Mouse (Mus musculus) G1E (cell line): ENCODE data around the gene Arfgef2. TPM values are rescaled to one million over a fixed set of nuclear protein-coding genes. Genes with fewer than 3 reads are reported as not detected.

Source experiments
- ATAC-seq: 2 replicates; pipeline ENCODE4 v1.8.0; 2016; ENCODE audit warnings: mild to moderate bottlenecking; ENCODE audit not compliant: insufficient number of reproducible peaks, poor library complexity, low FRiP score, severe bottlenecking; ENCODE audit errors: extremely low read depth
- DNase-seq: peaks from one replicate; pipeline ENCODE4 v3.0.0; 2012; ENCODE audit warnings: low spot score
- H3K27me3 ChIP-seq: 2 replicates; pipeline ENCODE4 v1.6.1; 2012; ENCODE audit warnings: mild to moderate bottlenecking, low read length, inconsistent platforms; ENCODE audit not compliant: insufficient read depth
- H3K36me3 ChIP-seq: replicated peaks from 2 replicates; pipeline ENCODE3; 2012; ENCODE audit warnings: mild to moderate bottlenecking, inconsistent platforms
- H3K4me1 ChIP-seq: 2 replicates; pipeline ENCODE4 v1.6.1; 2012; ENCODE audit warnings: low read depth, low read length, inconsistent platforms, mixed read lengths; ENCODE audit not compliant: insufficient read depth
- H3K4me3 ChIP-seq: 2 replicates; pipeline ENCODE4 v1.5.1; 2012; ENCODE audit warnings: low read depth, mild to moderate bottlenecking, inconsistent platforms, low read length, moderate library complexity, mixed read lengths
- H3K9me3 ChIP-seq: replicated peaks from 2 replicates; pipeline ENCODE4 v1.6.1; 2012; ENCODE audit warnings: inconsistent platforms
- CTCF ChIP-seq: IDR thresholded peaks from 2 replicates; pipeline ENCODE4 v1.5.1; 2012; ENCODE audit warnings: low read depth, low read length, inconsistent platforms, mixed read lengths
- GATA1 ChIP-seq: IDR thresholded peaks from 2 replicates; pipeline ENCODE4 v1.6.1; 2012; ENCODE audit warnings: borderline replicate concordance, low read length, inconsistent platforms, mixed read lengths
- GATA2 ChIP-seq: IDR thresholded peaks from 2 replicates; pipeline ENCODE4 v1.6.1; 2012; ENCODE audit warnings: low read depth, low read length, inconsistent platforms, borderline replicate concordance
- POLR2AphosphoS5 ChIP-seq: IDR thresholded peaks from 2 replicates; pipeline ENCODE4 v1.6.1; 2012; ENCODE audit warnings: low read depth, low read length, inconsistent platforms; ENCODE audit not compliant: insufficient replicate concordance
- TAL1 ChIP-seq: conservative IDR thresholded peaks from 2 replicates; pipeline ENCODE4 v1.6.1; 2012; ENCODE audit warnings: low read depth, low read length, inconsistent platforms, mixed read lengths
- polyA plus RNA-seq: library from polyadenylated mRNA; stranded (reverse); fragments of >175 nt; gene quantifications from 2 replicates; pipeline ENCODE4 v1.2.3, GENCODE M21; 2012
- total RNA-seq, 2 experiments: library from RNA; stranded (forward) in 1 of 2; stranded (reverse) in 1 of 2; fragments of 200-1000 nt in 1 of 2; fragments of >200 nt in 1 of 2; fragmentation: Nextera tagmentation in 1 of 2; gene quantifications; 2 replicates each; pipeline ENCODE4 v1.2.3; 2014 to 2017

Gene Arfgef2
- total and polyA plus RNA-seq, 3 experiments, result 7.1 to 30.0 (median 26.9) TPM

DNA sequence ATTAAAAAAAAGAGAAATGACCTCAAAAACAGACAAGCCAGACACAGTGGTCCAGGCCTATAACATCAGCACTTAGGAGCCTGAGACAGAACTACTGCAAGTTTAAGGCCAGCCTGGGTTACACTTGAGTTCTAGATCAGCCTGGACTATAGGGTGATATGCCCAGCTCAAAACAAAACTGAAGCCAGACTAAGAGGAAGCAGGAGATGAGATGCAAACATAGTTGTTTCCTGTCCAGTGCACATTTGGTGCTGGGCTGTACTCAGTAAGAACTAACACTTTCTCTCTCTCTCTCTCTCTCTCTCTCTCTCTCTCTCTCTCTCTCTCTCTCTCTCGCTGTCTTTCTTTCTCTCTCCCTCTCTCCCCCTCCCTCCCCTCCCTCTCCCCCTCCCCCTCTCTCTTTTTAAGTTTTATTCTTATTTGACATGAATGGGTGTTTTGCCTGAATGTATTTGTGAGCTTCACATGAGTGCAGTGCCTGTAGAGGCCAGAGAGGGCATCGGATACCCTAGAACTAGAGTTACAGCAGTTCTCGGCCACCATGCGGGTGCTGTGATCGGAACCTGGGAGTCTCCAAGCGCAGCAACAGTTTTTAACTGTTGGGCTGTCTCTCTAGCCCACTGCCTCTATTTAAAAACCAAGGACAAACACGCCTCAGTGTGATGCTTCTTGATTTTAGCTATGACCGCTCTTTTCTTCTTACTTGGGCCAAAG is 95.6 kb downstream of the Arfgef2 start:
- TF ChIP-seq CTCF, result no peak
- no peak for TF ChIP-seq POLR2AphosphoS5
- no peak for TF ChIP-seq GATA1
- no peak for TF ChIP-seq TAL1
- Histone ChIP-seq H3K9me3 (no peaks in the 10 kb centered on the region; the same call in 1 of the 2 replicates), H3K27me3 (no peaks in the 10 kb centered on the region), H3K4me3 (no peak overlapping the region), H3K36me3 (peaks cover 25% of the 10 kb centered on the region), H3K4me1 (peaks cover 21% of the 10 kb centered on the region)
- DNase-seq (no peak), ATAC-seq (no peak)

DNA sequence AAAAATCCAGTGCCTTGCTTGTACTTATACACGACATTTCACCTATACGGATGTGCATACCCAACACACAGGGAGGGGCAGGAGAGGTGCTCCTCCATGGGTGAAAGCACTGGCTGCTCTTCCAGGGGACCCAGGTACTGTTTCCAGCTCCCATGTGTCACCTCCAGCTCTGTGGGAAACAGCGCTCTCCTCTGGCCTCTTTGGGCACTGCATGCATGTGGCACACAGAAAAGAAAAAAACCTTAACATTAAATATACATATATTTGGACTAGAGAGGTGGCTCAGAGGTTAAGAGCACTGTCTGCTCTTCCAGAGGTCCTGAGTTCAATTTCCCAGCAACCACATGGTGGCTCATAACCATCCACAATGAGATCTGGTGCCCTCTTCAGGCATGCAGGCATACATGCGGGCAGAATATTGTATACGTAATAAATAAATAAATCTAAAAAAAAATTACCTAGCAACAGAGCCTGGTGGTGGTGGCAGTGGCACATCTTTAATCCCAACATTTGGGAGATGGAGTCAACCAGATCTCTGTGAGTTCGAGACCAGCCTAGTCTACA is 98.4 kb downstream of the Arfgef2 start:
- no peak for DNase-seq
- H3K4me1 ChIP-seq, result peaks cover 37% of the 10 kb centered on the region
- peaks cover 17% of the 10 kb centered on the region for H3K36me3 ChIP-seq
- H3K27me3 ChIP-seq, result no peaks in the 10 kb centered on the region
- no peak overlapping the region for H3K4me3 ChIP-seq
- no peak for ATAC-seq
- no peaks in the 10 kb centered on the region; the same call in 1 of the 2 replicates for H3K9me3 ChIP-seq
- TF ChIP-seq CTCF (no peak), TAL1 (no peak), GATA1 (no peak), GATA2 (no peak), POLR2AphosphoS5 (no peak)

DNA sequence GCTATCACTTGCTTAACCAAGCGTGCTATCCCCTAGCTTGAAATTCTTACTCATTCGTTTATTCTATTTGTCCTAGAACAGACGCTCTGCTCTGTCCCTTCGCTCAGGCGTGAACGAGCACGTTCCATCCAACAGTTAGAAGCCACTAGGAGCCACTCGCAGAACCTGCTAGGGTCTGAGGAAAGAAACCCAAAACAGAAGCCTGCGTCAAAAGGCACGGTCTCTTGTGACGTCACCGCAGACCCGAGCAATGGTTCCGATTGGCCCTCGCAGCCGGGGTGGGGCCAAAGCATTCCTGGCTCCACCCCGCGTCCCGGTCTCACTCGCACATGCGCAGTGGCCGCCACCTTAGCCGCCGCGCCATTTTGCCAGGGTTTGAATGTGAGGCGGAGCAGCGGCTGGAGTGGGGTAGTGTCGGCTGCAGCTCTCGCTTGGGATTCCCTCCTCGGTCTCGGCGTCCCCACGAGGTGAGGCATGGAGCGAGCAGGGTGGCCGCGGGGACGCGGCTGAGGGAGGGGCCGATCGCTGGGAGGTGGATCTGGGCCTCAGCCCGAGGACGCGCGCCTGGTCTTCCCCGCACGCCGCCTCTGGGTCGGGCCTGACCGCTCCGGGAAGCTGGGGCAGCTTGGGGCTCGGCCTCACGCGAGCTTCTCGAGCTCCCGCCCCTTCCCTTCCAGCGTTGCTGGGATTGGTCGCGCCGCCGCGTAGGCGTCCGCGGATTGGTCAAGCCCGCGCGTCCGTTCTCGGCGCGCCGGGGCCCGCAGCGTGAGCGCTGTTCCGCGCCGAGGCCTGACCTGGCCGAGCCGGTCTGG is 100.5 kb downstream of the Arfgef2 start, which contains the start of gene Cse1l:
Gene Cse1l, plus strand, starts transcription at position 330 of the 812 bp plus-strand sequence.
- peak; percentile 93 for ATAC-seq
- Histone ChIP-seq H3K27me3 (no peaks in the 10 kb centered on the region), H3K9me3 (no peaks in the 10 kb centered on the region; the same call in 1 of the 2 replicates), H3K36me3 (peaks cover 34% of the 10 kb centered on the region), H3K4me1 (peaks cover 41% of the 10 kb centered on the region), H3K4me3 (peak within 1 kb of the TSS; percentile 91)
- no peak; the same call in 1 of the 2 replicates for TF ChIP-seq POLR2AphosphoS5
- no peak for TF ChIP-seq GATA1
- no peak for TF ChIP-seq TAL1
- TF ChIP-seq GATA2, result no peak
- no peak for TF ChIP-seq CTCF
- peak; percentile 92 for DNase-seq

DNA sequence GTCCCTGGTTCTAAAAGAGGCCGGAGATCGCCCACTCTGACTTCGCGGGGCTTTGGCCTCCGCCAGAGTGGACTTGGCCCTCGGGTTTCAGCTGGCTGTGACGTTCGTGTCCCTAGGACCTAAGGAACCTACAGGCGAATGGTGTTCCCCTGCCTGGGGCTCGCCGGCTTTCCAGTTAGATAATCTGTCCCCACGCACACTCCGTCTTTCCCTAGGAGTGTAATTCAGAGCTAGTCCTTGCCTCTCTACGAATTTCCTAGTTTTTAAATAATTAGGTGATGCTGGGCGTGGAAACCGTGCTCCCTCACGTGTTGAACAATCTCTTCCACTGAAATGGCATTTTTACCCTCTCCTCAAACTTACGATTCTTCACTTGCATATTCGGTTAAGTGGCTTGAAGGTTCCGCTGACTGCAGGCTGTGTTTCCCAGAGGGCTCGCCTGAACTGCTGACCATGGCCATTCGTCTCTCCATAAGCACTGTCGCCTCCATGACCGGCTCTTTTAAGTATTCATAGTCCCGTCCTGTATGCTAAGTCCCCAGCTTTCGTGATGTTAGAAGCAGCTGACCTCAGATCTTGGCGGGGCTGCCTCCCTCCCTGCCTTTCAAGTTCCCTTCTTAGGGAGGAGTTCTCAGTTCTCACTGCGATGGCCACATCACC is 101.3 kb downstream of the Arfgef2 start:
- DNase-seq (peak; percentile 31), ATAC-seq (0 out of 2 replicates have a peak, but pooled peaks have one; percentile 4)
- no peaks in the 10 kb centered on the region; the same call in 1 of the 2 replicates for H3K9me3 ChIP-seq
- H3K27me3 ChIP-seq, result no peaks in the 10 kb centered on the region
- TF ChIP-seq GATA1, result no peak
- TF ChIP-seq TAL1, result no peak
- no peak for TF ChIP-seq GATA2
- TF ChIP-seq CTCF, result no peak
- no peak for TF ChIP-seq POLR2AphosphoS5
- H3K4me1 ChIP-seq, result peaks cover 41% of the 10 kb centered on the region
- H3K36me3 ChIP-seq, result peaks cover 40% of the 10 kb centered on the region
- H3K4me3 ChIP-seq, result peak overlapping the region; percentile 91

DNA sequence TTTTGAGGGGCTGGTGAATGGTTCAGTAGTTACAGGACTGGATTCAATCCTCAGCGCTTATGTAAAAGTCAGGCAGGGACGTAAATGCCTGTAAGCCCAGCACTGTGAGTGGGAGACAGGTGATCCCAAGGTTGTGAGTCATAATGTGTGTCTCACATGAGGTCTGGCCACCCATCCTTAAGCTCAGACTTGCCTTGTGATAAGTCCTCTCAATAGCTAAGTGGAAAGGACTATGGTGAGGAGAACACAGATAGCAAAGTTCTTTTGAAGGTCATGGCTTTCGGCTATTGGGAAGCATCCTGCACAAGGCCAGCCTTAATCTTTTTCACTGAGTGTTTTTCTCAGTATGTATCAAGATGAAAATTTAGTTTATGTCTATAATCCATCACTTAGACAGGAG is 104.3 kb downstream of the Arfgef2 start:
- no peak for DNase-seq
- no peak for ATAC-seq
- TF ChIP-seq GATA2 (no peak), CTCF (no peak)
- no peak overlapping the region for H3K4me3 ChIP-seq
- H3K9me3 ChIP-seq, result no peaks in the 10 kb centered on the region
- no peaks in the 10 kb centered on the region for H3K27me3 ChIP-seq
- peaks cover 57% of the 10 kb centered on the region for H3K36me3 ChIP-seq
- H3K4me1 ChIP-seq, result peaks cover 43% of the 10 kb centered on the region

DNA sequence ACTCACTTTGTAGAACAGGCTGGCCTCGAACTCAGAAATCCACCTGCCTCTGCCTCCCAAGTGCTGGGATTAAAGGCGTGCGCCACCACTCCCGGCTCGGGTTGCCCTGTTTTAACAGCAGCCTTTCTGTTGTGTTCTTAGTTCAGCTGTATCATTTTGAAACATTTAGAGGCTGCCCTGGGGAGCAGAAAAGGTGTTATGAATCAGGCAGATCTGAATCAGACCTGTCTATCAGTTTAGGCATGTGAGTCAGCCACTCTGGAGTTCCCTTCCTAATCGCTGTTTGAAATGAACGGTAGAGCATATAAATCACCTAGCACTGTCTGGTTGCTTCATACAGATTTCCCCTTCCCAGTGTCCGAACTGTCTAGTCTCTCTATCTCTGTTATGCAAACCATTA is 105.1 kb downstream of the Arfgef2 start:
- Histone ChIP-seq H3K27me3 (no peaks in the 10 kb centered on the region), H3K4me1 (peaks cover 35% of the 10 kb centered on the region), H3K4me3 (no peak overlapping the region), H3K36me3 (peaks cover 64% of the 10 kb centered on the region), H3K9me3 (no peaks in the 10 kb centered on the region)
- ATAC-seq (no peak), DNase-seq (no peak)
- TF ChIP-seq TAL1, result no peak
- TF ChIP-seq GATA1, result no peak
- no peak for TF ChIP-seq CTCF
- TF ChIP-seq GATA2, result no peak
- TF ChIP-seq POLR2AphosphoS5, result no peak
